Mouse (Mus musculus): ENCODE measurements around the gene Prkg1.

GRCm38 (mm10) chr19:31073959-31074716 is 690.7 kb downstream of the Prkg1 start:
- no peak for TF ChIP-seq CTCF (IDR thresholded peaks at IDR 0.05; ENCODE audit: control insufficient read depth, insufficient read depth, low read length)
- no peak for TF ChIP-seq POLR2A (IDR thresholded peaks at IDR 0.05; ENCODE audit: borderline replicate concordance, control insufficient read depth, low read depth, low read length)

All from bone marrow, adult 2 months (tissue).